Mouse (Mus musculus) intestine, postnatal 0 days (tissue): ENCODE measurements around the gene Snai1. TPM values are rescaled to one million over a fixed set of nuclear protein-coding genes. Genes with fewer than 3 reads are reported as not detected.
A peak's percentile ranks its signal among the peaks of the same experiment; 100 is the strongest.

ENCODE experiments used
- ATAC-seq: fragments of 200-750 bp; cut with Nextera tagmentation; 2 replicates; pipeline ENCODE4 v1.8.0; 2017; ENCODE audit warnings: mild to moderate bottlenecking, moderate TSS enrichment, moderate library complexity
- H3K27ac ChIP-seq: fragments of 300-500 bp; sonication (generic); 2 replicates; pipeline ENCODE4 v1.5.1; 2014; ENCODE audit warnings: mild to moderate bottlenecking, low read depth, low read length, moderate library complexity
- H3K27me3 ChIP-seq: fragments of 300-500 bp; sonication (generic); replicated peaks from 2 replicates; pipeline ENCODE4 v1.6.1; 2014; ENCODE audit warnings: low read length, mixed read lengths; ENCODE audit not compliant: control insufficient read depth, insufficient read depth
- H3K36me3 ChIP-seq: fragments of 300-500 bp; sonication (generic); 2 replicates; pipeline ENCODE4 v1.6.1; 2014; ENCODE audit warnings: mild to moderate bottlenecking, moderate library complexity; ENCODE audit not compliant: control insufficient read depth, insufficient read depth
- H3K4me1 ChIP-seq: fragments of 300-500 bp; sonication (generic); replicated peaks from 2 replicates; pipeline ENCODE4 v1.6.1; 2014; ENCODE audit warnings: antibody characterized with exemption, low read length, mixed read lengths; ENCODE audit not compliant: control insufficient read depth, insufficient read depth
- H3K4me2 ChIP-seq: fragments of 300-500 bp; sonication (generic); replicated peaks from 2 replicates; pipeline ENCODE4 v1.6.1; 2014; ENCODE audit warnings: low read depth, mild to moderate bottlenecking, moderate library complexity
- H3K4me3 ChIP-seq: fragments of 300-500 bp; sonication (generic); 2 replicates; pipeline ENCODE4 v1.5.1; 2014; ENCODE audit warnings: low read depth, low read length
- H3K9ac ChIP-seq: fragments of 300-500 bp; sonication (generic); 2 replicates; pipeline ENCODE4 v1.6.1; 2014; ENCODE audit warnings: mild to moderate bottlenecking, low read depth, low read length
- H3K9me3 ChIP-seq: fragments of 300-500 bp; sonication (generic); 2 replicates; pipeline ENCODE4 v1.6.1; 2016; ENCODE audit warnings: mixed run types; ENCODE audit not compliant: control insufficient read depth
- CTCF ChIP-seq: sonication (generic); IDR thresholded peaks from 2 replicates; pipeline ENCODE4 v1.5.1; 2016; ENCODE audit warnings: low read depth, mild to moderate bottlenecking, control low read depth, antibody characterized with exemption, moderate library complexity
- WGBS: fragments of 180-500 bp; shearing (Covaris S2); extraction: QIAGEN DNeasy Blood & Tissue Kit; methylation state at CpG from one replicate; pipeline ENCODE4 v1.1.7; 2014; 5-methylcytosine and 5-hydroxymethylcytosine counted together
- polyA plus RNA-seq: library from polyadenylated mRNA; unstranded; fragments of >200 nt; fragmentation: Nextera tagmentation; extraction: Ambion mirVana; gene quantifications from 2 replicates; pipeline ENCODE4 v1.2.1, GENCODE M21; 2015

The Snai1 gene
- polyA plus RNA-seq, 1 experiment from 2014 or later, result 8.0 TPM

- ATAC-seq, result no peak
- H3K4me2 ChIP-seq, result no peak overlapping the region
- H3K9me3 ChIP-seq, result no peaks in the 10 kb centered on the region
- H3K27me3 ChIP-seq, result no peaks in the 10 kb centered on the region
- H3K9ac ChIP-seq, result no peak overlapping the region
- H3K4me1 ChIP-seq, result no peaks in the 10 kb centered on the region
- H3K27ac ChIP-seq, result no peak overlapping the region
- H3K36me3 ChIP-seq, result peaks cover 72% of the 10 kb centered on the region
- no peak for TF ChIP-seq CTCF
- WGBS, result 88% methylated on average over 5 of the region's 5 CpGs
- no peak overlapping the region for H3K4me3 ChIP-seq
These were observed 22.3 kb upstream of the Snai1 start for GRCm38 (mm10) chr2:167515688-167516087.

GRCm38 (mm10) chr2:167519606-167520252 lies 18.3 kb upstream of the Snai1 start:
- no peak overlapping the region for H3K4me3 ChIP-seq
- H3K9ac ChIP-seq, result no peak overlapping the region
- H3K4me1 ChIP-seq, result no peaks in the 10 kb centered on the region
- H3K36me3 ChIP-seq, result peaks cover 33% of the 10 kb centered on the region
- H3K9me3 ChIP-seq, result no peaks in the 10 kb centered on the region
- no peak; the same call in 1 of the 2 replicates for ATAC-seq
- H3K27me3 ChIP-seq, result no peaks in the 10 kb centered on the region
- H3K27ac ChIP-seq, result no peak overlapping the region
- peak; percentile 62 for TF ChIP-seq CTCF
- 78% methylated on average over 5 of the region's 5 CpGs for WGBS
- no peak overlapping the region for H3K4me2 ChIP-seq

GRCm38 (mm10) chr2:167528278-167528677 lies 9.7 kb upstream of the Snai1 start:
- no peaks in the 10 kb centered on the region for H3K36me3 ChIP-seq
- no peaks in the 10 kb centered on the region for H3K4me1 ChIP-seq
- no peaks in the 10 kb centered on the region for H3K27me3 ChIP-seq
- no peaks in the 10 kb centered on the region for H3K9me3 ChIP-seq
- 14% methylated on average over 5 of the region's 5 CpGs for WGBS
- H3K9ac ChIP-seq, result no peak overlapping the region
- no peak overlapping the region for H3K27ac ChIP-seq
- H3K4me3 ChIP-seq, result no peak overlapping the region
- peak; percentile 73 for TF ChIP-seq CTCF
- ATAC-seq, result no peak
- no peak overlapping the region for H3K4me2 ChIP-seq

GRCm38 (mm10) chr2:167529935-167530513 lies 8.0 kb upstream of the Snai1 start:
- Histone ChIP-seq H3K4me1 (no peaks in the 10 kb centered on the region), H3K27me3 (no peaks in the 10 kb centered on the region), H3K36me3 (no peaks in the 10 kb centered on the region), H3K27ac (no peak overlapping the region), H3K4me3 (no peak overlapping the region), H3K9ac (no peak overlapping the region), H3K9me3 (no peaks in the 10 kb centered on the region), H3K4me2 (no peak overlapping the region)
- 66% methylated on average over 5 of the region's 5 CpGs for WGBS
- TF ChIP-seq CTCF, result no peak
- ATAC-seq, result no peak

GRCm38 (mm10) chr2:167530536-167530935 lies 7.5 kb upstream of the Snai1 start:
- no peaks in the 10 kb centered on the region for H3K27me3 ChIP-seq
- no peak overlapping the region for H3K27ac ChIP-seq
- H3K9ac ChIP-seq, result no peak overlapping the region
- H3K9me3 ChIP-seq, result no peaks in the 10 kb centered on the region
- H3K36me3 ChIP-seq, result no peaks in the 10 kb centered on the region
- H3K4me3 ChIP-seq, result no peak overlapping the region
- no peak for ATAC-seq
- WGBS, result 73% methylated on average over 4 of the region's 4 CpGs
- H3K4me1 ChIP-seq, result no peaks in the 10 kb centered on the region
- H3K4me2 ChIP-seq, result no peak overlapping the region
- no peak for TF ChIP-seq CTCF

GRCm38 (mm10) chr2:167532131-167532530 lies 5.9 kb upstream of the Snai1 start:
- peak; percentile 95 for TF ChIP-seq CTCF
- 20% methylated on average over 13 of the region's 13 CpGs for WGBS
- H3K36me3 ChIP-seq, result no peaks in the 10 kb centered on the region
- no peak for ATAC-seq
- H3K9me3 ChIP-seq, result no peaks in the 10 kb centered on the region
- H3K4me2 ChIP-seq, result no peak overlapping the region
- no peak overlapping the region for H3K4me3 ChIP-seq
- H3K9ac ChIP-seq, result no peak overlapping the region
- H3K27ac ChIP-seq, result no peak overlapping the region
- no peaks in the 10 kb centered on the region for H3K4me1 ChIP-seq
- H3K27me3 ChIP-seq, result no peaks in the 10 kb centered on the region
